Comparison of ENCODE assay signal across 8 mouse cellular contexts in genomic region chr13:29823906-29824305, GRCm38 (mm10). TPM values are rescaled to one million over a fixed set of nuclear protein-coding genes. Genes with fewer than 3 reads are reported as not detected.
DNase-seq lines count a peak whose midpoint lies in the region.

No protein-coding gene starts in this region.

- intact Hi-C loops in heart, postnatal 10 days (cut with DNase I), result no loop called here
- intact Hi-C loops in left cerebral cortex, postnatal 4 days (cut with DNase I), result loop anchor here (10.0 kb wide), 1 partner anchor 209 kb away; no protein-coding TSS in a partner anchor

- peak; percentile 76 for DNase-seq in heart, adult 11 months
- no peak for DNase-seq in heart, postnatal 10 days
- DNase-seq in cerebellum, adult 9-10 months, result peak; percentile 68
- peak; percentile 8 for DNase-seq in heart, postnatal 4 days
- peak; percentile 68 for DNase-seq in left cerebral cortex, postnatal 4 days
- DNase-seq in thymus, postnatal 4 days, result peak; percentile 47
- DNase-seq in ovary, adult 18-20 months (ENCODE audit: low spot score), result no peak
- no peak for DNase-seq in adrenal gland, postnatal 4 days (ENCODE audit: low spot score in 2 of 2)

RNA-seq across cellular contexts. Expression of gene Cdkal1, which starts 31.6 kb away (rescaled TPM):
- total RNA-seq in heart, postnatal 10 days (2021), result 10 to 100 TPM; 29.2 to 32.1 TPM
- total RNA-seq in heart, postnatal 4 days (2021), result 10 to 100 TPM; 36.4 to 39.5 TPM
- total RNA-seq in left cerebral cortex, postnatal 4 days (2021), result 10 to 100 TPM; 18.8 to 22.1 TPM
- total RNA-seq in adrenal gland, postnatal 4 days (2021), result 10 to 100 TPM; 31.9 to 34.3 TPM

Comparison
In these comparisons a context has a peak if more than half of its experiments do, and no peak if none do; other contexts are left out.
1. DNase-seq: peak in heart, adult 11 months (single experiment), cerebellum, adult 9-10 months (single experiment), heart, postnatal 4 days (single experiment), left cerebral cortex, postnatal 4 days (single experiment) and thymus, postnatal 4 days (single experiment); none in heart, postnatal 10 days (0 of 2), ovary, adult 18-20 months (single experiment) and adrenal gland, postnatal 4 days (0 of 2).